Mouse (Mus musculus) MEL-GATA-1-ER (cell line): ENCODE data around the gene Josd2.
A peak's percentile ranks its signal among the peaks of the same experiment; 100 is the strongest.

Experiments used
- DNase-seq: peaks from one replicate; pipeline ENCODE4 v3.0.0-alpha.2; 2012; ENCODE audit warnings: low read depth; ENCODE audit errors: extremely low read depth

The Josd2 gene

DNA sequence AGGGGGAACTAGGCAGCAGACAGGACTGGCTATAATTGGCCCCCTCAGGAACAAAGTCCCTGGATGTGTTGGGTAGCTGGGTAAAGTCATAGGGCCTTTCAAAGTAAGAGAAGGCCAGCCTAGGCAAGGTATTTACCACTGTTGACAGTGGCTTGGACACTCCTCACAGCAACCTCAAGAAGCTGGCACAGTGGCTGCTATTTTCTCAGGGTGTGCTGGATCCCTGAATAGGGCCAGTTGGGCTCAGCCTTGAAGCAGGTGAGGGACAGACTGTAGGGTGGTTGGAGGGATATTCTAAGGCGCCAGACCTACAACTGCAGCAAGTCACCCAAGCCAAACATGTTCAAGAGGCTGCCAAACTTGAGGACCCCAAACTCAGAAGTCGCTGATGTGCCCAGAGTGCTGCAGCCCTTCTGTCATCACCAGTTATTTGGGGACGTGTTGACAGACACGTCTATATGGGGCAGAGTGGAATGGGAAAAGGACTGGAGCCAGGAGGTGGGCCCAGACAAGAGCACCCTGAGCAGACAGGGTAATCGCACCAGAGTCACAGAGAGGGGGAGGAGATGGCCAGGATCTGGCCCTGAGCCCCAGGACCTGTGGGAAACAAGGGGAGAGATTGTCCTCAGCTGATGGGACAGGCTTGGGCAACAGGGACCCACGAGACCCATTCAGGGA, 4.2 kb downstream of the Josd2 start:
- DNase-seq: no peak

DNA sequence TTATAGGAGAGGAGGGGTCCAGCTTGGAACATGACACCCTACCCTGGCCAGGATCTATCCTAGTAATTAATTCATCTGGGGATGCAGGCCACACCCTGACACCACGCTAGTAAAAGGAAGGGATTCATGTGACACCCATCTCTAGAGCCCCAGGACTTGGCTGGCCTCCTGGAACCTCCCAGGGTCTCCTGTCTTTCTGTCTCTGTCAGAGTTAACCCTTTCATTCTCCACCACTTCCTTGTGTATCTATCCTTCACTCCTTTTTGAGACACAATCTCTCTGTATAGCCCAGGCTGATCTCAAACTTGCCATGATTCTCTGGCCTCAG, 4.7 kb downstream of the Josd2 start:
- DNase-seq: no peak

DNA sequence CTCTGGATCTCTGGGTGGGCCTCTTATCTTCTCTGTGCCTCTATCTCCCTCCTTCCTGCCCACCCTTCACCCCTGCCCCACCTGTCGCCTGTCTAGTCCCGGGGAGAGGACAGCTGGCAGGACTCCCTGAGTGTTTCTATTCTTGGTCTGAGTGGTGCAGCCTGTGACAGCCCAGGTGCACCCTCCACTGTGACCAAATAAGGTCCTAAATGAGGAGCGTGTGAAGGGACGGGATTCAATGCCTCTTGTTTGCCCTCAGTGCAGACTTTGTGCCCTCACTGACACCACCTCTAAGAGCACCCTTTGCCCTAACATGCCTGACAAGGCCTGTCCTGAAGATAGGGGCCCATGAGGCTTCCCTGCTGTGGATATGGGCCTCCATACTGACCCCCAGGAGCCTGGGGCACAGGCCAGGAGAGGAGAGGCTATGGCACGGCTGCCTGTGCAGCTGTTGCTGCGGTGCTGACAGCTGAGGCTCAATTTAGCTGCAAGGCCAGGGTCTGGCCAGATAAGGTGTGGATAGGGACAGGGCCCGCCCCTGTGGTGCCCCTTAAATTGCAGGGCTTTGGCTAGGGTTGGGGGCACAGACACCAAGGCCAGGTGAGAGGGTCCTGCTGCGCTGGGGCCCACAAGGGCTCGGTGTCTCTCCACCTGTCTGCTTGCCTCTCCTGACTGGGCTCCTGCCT, 5.3 kb downstream of the Josd2 start:
- no peak for DNase-seq

DNA sequence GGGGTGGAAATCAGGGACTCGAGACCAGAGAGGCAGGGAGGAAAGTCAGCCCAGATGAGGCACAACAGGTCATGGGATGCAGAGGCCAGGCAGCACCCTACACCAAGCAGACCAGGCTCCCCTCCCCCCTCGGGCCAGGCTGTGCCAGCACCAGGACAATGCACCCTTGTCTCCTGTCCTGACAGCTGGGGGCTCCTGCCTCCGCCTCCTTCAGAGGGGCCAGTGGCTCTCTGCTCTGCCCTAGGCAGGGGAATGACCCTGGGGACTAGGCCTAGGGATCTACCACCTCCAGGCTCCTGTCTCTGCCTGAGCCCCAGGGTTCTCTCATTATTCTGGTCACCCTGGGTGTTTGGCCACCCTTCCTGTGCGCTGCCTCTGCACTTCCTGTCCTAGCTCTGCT, 6.6 kb downstream of the Josd2 start:
- no peak for DNase-seq

DNA sequence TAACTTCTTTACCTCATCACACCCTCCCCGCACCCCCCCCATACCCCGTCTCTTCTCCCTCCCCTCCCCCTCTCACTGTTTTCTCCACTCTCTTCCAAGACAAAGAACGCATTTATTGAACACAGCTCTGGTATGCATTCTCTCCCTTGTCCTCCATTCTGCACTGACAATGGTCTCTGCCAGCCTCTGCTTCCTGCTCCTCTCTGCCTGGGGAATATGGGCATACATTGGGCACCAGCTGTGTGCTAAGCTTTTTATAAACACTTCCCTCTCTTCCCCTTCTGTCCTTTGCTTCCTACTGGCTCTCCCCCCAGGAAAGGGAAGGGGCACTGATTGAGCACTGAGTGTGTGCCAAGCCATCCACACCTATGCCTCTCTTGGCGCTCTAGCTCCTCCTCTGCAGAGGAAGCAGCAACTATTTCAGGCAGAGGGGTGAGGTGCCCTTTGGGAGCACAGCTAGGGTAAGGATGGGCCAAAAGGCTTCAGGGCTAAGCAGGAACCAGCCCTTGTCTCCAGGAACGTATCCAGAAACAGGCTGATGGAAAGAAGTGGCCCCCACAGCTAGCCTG, 7.3 kb downstream of the Josd2 start:
- DNase-seq: no peak

DNA sequence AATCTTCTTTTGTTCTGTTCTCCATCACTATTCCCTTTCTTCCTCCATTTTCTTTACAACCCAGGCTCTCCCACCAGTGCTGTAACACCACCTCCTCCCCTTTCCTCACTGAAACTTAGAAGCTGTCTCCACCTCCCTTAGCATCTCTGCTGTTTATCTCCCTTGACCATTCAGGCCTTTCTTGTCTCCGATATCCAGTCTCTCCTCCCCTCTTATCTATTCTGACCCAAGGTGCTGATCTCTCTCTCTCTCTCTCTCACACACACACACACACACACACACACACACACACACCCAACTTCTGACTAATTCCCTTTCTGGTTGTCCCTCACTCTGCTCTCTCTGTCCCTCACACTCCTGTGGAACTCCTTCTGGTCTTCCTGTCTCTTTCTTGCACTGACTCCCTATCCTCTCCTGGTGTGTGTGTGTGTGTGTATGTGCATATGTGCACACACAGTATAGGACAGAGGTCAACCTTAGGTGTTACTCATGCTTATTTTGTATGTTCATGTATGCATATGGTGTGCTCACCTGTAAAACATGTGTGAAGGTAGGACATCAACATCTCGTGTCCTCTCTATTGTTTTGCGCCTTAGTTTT, 15.2 kb downstream of the Josd2 start:
- peak; percentile 80 for DNase-seq

DNA sequence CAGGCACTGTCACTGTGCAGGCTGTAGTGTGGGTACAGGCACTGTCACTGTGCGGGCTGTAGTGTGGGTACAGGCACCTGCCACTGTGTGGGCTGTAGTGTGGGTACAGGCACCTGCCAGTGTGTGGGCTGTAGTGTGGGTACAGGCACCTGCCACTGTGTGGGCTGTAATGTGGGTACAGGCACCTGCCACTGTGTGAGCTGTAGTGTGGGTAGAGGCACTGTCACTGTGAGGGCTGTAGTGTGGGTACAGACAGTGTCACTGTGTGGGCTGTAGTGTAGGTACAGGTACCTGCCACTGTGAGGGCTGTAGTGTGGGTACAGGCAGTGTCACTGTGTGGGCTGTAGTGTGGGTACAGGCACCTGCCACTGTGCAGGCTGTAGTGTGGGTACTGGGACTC, 16.3 kb downstream of the Josd2 start:
- DNase-seq: no peak

DNA sequence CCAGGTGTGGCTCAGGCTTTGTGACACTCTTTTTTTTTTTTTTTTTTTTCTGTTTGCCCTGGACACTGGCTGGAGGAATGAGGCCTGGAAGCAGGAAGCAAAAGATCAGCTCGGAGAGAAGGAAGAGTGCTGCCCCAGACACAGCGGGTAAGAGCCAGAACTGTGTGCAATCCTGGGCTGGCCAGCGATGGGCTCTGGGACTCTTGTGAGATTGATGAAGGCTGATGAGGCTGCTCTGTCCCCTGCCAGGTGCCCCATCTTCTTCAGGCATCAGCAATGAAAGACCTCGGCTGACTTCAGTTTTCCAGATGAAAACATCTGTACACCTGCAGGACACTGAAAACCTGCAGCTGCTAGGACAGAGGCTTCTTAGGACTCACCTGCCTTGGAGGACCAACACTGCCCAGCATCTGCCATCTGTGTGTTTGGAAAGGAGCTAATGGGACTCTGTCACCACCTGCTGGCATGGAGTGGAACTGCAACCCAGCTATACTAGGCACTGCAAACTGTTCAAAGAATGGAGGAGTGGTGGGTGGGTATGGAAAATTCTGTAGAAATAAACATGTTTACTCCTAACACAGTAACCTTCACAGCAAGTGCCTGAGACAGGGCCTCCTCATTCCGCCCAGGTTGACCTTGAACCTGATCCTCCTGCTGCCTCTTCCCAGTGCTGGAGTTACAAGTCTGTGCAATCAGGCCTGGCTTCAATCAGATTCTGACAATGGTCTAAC, 17.2 kb downstream of the Josd2 start:
- no peak for DNase-seq

DNA sequence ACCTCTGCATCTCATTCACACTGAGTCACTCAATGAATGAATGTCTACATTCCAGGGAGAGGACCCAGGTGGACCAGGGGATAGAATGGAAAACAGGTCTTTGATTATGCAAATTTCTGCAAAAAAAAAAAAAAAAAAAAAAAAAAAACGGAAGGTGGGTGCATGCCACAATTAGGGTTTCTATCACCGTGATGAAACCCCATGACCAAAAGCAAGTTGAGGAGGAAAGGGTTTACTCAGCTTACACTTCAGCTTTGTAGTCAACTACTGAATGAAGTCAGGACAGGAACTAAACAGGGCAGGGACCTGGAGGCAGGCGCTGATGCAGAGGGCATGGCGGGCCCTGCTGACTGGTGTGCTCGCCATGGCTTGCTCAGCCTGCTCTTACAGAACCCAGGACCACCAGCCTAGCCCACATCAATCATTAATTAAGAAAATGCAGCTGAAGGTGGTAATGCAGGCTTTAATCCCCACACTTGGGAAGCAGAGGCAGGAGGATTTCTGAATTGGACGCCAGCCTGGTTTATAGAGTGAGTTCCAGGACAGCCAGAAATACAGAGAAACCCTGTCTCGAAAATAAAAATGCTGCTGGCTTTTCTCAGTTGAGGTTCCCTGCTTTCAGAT, 17.9 kb downstream of the Josd2 start:
- no peak for DNase-seq

DNA sequence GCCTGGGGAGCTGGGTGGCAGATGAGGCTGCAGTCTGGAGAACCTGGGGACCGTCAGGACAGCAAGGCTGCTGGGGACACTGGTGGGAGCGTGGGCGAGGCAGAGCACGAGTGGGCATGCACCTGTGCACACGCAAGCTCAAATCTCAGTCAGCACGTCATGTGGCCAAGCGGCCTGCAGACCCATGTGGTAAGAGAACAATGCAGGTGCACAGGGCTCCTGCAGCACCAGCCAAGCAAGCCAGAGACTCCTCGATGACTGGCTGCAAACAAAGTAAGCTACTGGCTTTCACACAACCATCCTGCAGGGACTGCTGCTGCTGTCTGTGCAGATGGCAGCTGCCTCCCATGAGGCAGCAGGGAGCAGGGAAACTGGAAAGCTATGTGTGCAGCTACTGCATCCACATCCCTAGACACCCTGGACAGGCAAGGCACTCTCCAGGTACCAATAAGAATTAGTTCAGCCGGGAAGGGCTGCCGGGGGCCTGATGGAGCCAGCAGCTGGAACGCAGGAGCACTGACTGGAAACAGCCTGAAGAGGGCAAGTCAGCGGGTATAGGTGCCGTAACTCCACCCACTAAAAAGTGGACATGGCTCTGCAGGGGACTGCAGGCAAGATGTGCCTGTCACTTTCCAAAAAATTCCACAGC, 19.3 kb downstream of the Josd2 start:
- DNase-seq: no peak

DNA sequence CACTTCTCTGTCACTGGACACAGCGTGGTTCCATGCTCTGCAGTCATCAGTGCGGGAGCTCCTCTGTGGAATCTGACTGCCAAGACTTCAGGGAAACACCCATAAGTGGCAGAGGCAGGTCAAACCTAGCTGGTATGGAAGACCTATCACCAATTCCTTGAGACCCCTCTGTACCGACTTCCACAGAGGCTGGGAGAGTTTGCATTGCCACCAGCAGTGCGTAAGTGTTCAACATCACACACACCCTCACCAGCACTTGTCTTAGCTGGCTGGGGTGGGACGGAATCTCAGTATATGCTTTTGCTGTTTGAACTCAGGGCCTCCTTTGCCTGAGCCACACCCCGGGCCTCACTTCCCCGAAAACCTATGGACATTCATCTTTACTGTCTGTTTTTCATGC, 20.2 kb downstream of the Josd2 start:
- no peak for DNase-seq

DNA sequence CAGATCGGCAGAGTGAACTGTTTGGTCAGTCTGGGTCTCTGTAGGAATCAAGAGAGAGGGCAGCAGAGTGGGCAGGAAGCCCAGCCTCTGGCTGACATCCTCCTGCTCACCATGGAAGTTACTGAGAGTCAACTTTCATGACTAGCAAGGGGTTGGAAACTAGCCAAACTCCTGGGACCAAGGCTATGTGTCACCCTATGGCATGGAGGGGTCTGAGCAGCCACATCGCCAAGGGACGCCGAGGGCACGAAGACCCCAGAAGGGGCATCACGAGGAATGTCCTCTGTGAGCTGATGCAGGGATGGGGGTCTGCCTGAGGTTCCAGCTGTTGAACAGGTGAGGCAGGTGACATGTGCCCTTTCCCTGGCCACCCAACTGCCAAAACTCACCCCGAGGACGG, 20.8 kb downstream of the Josd2 start:
- DNase-seq: no peak

DNA sequence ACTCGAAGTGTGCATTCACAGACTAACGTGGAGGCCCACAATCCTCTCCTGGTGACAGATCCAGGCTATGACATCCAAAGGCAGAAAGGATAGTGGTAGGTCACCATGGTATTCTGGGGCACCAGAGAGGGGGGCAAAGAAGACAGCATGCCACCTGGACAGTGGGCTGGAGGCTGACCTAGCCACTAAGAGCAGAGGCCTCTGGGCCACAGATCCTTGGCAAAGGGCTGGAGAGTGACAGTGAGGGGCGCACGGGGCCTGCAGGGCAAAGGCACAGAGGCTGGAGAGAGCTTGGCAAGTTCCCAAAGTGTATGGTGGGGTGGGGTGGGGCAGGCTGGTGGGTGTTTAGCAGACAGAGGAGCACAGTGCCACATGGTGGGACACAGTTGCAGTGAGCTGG, 22.5 kb downstream of the Josd2 start:
- no peak for DNase-seq

DNA sequence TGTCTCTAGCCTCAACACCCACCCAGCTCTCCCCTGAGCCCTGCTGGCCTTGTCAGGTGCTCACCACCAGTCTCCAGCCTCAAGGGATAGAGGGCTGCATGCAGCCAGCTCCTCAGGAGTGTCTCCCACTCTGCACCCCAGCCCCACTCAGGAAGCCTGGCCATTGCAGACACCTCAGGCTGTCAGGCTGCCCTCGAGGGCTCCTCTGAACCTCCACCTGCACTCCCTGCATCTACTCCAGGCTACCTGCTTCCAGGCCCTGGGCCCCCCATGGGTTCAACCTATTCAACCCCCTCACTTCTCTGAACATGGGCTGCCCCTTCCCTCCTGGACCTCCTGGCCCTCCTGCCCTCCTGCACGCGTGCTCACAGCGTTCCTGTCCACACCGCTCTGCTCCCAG, 23.6 kb downstream of the Josd2 start:
- no peak for DNase-seq

DNA sequence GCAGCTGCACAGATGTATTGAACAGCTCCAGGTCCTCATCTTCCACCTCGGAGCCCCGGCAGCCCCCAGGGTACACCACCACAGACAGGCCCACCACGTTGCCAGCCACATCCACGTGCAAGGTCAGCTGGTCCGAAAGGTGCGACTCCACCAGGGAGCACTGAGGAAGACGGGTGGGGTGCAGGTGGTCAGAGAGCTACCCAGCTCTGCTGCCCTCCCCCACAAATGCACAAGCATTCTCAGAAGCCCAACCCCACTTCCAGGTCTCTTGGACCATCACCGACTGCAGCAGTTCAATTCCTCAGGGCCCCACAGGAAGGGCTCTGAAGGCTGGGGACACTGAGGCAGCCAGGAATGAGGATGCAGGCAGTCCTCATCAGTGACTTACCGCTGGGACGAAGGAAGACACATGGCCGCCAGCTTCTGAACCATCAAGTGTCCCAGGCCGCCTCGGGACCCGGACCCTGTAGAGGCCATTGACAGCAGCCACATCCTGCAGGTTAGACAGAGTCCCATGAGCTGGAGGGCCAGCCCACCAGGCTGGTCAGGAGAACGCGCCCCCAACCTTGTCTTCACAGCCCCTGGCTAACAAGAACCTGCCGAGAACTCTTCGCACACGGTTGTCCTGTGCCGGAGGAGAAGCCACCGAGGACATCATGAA, 24.5 kb downstream of the Josd2 start:
- no peak for DNase-seq

DNA sequence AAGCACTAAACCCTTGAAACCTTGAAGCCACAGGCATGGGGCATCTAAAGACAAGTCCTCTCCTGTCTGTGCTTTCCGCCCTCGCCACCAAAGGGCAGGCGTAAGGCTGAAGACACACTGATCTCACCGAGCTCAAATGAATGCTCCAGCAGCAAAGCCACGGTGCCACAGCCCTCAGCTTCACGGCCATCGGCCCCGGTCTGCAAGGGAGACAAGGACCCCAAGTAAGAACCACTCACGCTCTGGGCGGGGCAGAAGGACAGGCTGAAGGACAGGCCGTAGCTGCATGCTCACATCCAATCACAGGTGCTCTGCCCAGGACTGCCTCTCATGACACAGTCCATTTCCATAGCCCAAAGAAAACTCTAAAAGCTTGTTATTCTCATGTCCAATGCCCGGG, 26.9 kb downstream of the Josd2 start:
- DNase-seq: no peak

DNA sequence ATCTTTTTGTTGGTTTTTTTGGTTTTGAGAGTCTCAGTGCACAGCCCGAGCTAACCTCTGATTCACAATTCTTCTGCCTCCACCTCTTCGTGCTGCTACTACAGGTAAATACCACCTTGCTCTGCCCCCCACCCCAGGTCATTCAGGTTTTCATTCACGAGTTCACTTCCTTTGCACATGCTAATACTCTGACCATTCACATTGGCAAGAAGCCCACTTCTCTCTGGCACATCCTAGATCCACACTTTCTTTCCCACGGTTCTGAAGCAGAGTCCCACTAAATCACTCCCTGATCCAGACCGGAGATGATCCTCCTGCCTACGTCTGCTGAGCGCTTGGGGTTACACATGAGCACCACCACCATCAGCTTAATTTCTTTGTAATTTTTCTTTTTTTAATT, 27.3 kb downstream of the Josd2 start:
- no peak for DNase-seq

DNA sequence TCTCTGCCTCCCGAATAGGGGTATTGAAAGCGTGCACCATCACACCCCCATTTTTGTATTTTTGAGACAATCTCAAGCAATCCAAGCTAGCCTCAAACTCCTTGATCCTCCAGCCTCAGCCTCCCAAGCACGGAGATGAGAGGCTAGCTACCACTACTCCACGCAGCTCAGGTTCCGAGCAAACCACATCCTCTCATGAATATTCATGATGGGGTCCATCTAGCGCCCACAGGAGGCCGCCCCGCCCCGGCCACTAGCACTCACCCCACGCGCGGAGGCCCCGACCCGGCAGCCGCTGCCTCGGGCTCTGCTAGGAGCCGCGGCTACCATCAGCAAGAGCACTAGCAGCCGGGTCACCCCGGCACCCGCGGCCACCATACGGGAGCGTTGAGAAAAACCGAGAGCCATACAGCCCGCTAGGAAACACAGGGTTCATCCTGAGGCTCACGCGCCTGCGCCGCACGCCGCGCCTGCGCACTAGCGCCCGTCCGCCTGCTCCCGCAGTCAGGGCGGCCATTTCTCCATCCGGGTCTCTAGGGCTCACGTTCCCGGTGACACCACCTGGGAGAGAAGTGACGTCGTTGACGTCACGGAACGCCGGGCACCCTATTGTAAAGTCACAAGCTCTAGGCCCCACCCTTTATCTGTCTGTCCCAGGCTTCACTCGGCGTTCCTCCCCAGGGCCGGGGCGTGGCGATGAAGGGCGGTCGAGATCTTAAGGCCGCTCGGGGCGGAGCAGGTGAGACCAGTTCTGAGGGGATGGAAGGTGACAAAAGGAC, 28.4 kb downstream of the Josd2 start, which contains the start of the genes Emc10 and Fam71e1:
Emc10 (minus strand) TSS at position 538 of the 779 bp plus-strand sequence.
Fam71e1 (plus strand) TSS at position 590 of the 779 bp plus-strand sequence.
- peak; percentile 99 for DNase-seq

DNA sequence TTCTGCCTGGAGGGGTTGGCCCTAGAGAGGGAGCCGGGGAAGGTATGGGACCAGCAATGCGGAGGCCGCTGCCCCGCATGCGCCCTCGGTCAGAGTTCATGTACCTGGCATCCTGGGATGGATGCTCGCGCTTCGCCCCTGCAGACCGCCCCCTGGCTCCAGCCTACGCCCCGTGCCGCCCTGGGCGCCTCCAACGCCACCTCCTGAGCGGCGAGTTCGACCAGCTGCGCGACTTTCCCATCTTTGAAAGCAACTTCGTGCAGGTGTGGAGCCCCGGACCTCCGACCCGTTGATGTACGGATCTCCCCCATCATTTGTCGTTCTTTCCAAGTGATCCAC, 29.0 kb downstream of the Josd2 start:
- DNase-seq: no peak
